Mouse (Mus musculus): ENCODE data around the gene Prune1. TPM values are rescaled to one million over a fixed set of nuclear protein-coding genes. Genes with fewer than 3 reads are reported as not detected.

The Prune1 gene
- polyA plus RNA-seq, 2 experiments = 21.8 to 31.5 TPM

GRCm38 (mm10) chr3:95319701-95320625 lies 38.1 kb upstream of the Prune1 start:
- H3K36me3 ChIP-seq (ENCODE audit: control insufficient read depth, insufficient read depth, low read length) = peaks cover 57% of the 10 kb centered on the region

GRCm38 (mm10) chr3:95319110-95319509 lies 37.2 kb upstream of the Prune1 start:
- Histone ChIP-seq H3K4me1 (ENCODE audit: control insufficient read depth, insufficient read depth, low read length) (peaks cover 23% of the 10 kb centered on the region), H3K36me3 (ENCODE audit: control insufficient read depth, insufficient read depth, low read length) (peaks cover 49% of the 10 kb centered on the region), H3K27me3 (ENCODE audit: control insufficient read depth, insufficient read depth, low read length) (no peaks in the 10 kb centered on the region), H3K9me3 (ENCODE audit: control insufficient read depth, low read length) (no peaks in the 10 kb centered on the region), H3K4me2 (replicated peaks; ENCODE audit: low read depth, low read length, severe bottlenecking) (no peak overlapping the region), H3K27ac (replicated peaks; ENCODE audit: low read depth, low read length) (no peak overlapping the region), H3K4me3 (replicated peaks; ENCODE audit: low read length) (no peak overlapping the region), H3K9ac (ENCODE audit: low read depth, low read length, severe bottlenecking) (no peak overlapping the region)
- TF ChIP-seq POLR2A (IDR thresholded peaks at IDR 0.05; ENCODE audit: borderline replicate concordance, extremely low read depth, insufficient read depth, insufficient read length) = no peak
- 69% methylated on average over 2 of the region's 2 CpGs for WGBS
- ATAC-seq (ENCODE audit: low FRiP score, low read depth) (no peak), DNase-seq (ENCODE audit: low spot score) (no peak)

More at GRCm38 (mm10) chr3:95319701-95320625, 38.1 kb upstream of the Prune1 start:
- H3K9ac ChIP-seq (ENCODE audit: low read depth, low read length, severe bottlenecking) = no peak overlapping the region
- ATAC-seq (ENCODE audit: low FRiP score, low read depth) = no peak
- no peak overlapping the region for H3K4me2 ChIP-seq (replicated peaks; ENCODE audit: low read depth, low read length, severe bottlenecking)
- H3K4me3 ChIP-seq (replicated peaks; ENCODE audit: low read length) = no peak overlapping the region
- H3K27me3 ChIP-seq (ENCODE audit: control insufficient read depth, insufficient read depth, low read length) = no peaks in the 10 kb centered on the region
- DNase-seq (ENCODE audit: low spot score) = no peak
- no peaks in the 10 kb centered on the region for H3K9me3 ChIP-seq (ENCODE audit: control insufficient read depth, low read length)
- H3K4me1 ChIP-seq (ENCODE audit: control insufficient read depth, insufficient read depth, low read length) = peaks cover 23% of the 10 kb centered on the region
- H3K27ac ChIP-seq (replicated peaks; ENCODE audit: low read depth, low read length) = no peak overlapping the region
- 76% methylated on average over 12 of the region's 12 CpGs for WGBS
- TF ChIP-seq POLR2A (IDR thresholded peaks at IDR 0.05; ENCODE audit: borderline replicate concordance, extremely low read depth, insufficient read depth, insufficient read length) = no peak

GRCm38 (mm10) chr3:95318548-95318947 lies 36.7 kb upstream of the Prune1 start:
- Histone ChIP-seq H3K4me1 (ENCODE audit: control insufficient read depth, insufficient read depth, low read length) (peaks cover 23% of the 10 kb centered on the region), H3K36me3 (ENCODE audit: control insufficient read depth, insufficient read depth, low read length) (peaks cover 43% of the 10 kb centered on the region), H3K27me3 (ENCODE audit: control insufficient read depth, insufficient read depth, low read length) (no peaks in the 10 kb centered on the region), H3K4me2 (replicated peaks; ENCODE audit: low read depth, low read length, severe bottlenecking) (no peak overlapping the region), H3K4me3 (replicated peaks; ENCODE audit: low read length) (no peak overlapping the region), H3K27ac (replicated peaks; ENCODE audit: low read depth, low read length) (no peak overlapping the region), H3K9ac (ENCODE audit: low read depth, low read length, severe bottlenecking) (no peak overlapping the region), H3K9me3 (ENCODE audit: control insufficient read depth, low read length) (no peaks in the 10 kb centered on the region)
- DNase-seq (ENCODE audit: low spot score) (no peak), ATAC-seq (ENCODE audit: low FRiP score, low read depth) (no peak)
- no peak for TF ChIP-seq POLR2A (IDR thresholded peaks at IDR 0.05; ENCODE audit: borderline replicate concordance, extremely low read depth, insufficient read depth, insufficient read length)
- 51% methylated on average over 6 of the region's 6 CpGs for WGBS

- H3K4me2 ChIP-seq (replicated peaks; ENCODE audit: low read depth, low read length, severe bottlenecking) = peak overlapping the region; percentile 8
- WGBS = 23% methylated on average over 12 of the region's 12 CpGs
- ATAC-seq (ENCODE audit: low FRiP score, low read depth) (no peak), DNase-seq (ENCODE audit: low spot score) (peak; percentile 50)
- H3K9me3 ChIP-seq (ENCODE audit: control insufficient read depth, low read length) = no peaks in the 10 kb centered on the region
- no peaks in the 10 kb centered on the region for H3K27me3 ChIP-seq (ENCODE audit: control insufficient read depth, insufficient read depth, low read length)
- peaks cover 23% of the 10 kb centered on the region for H3K4me1 ChIP-seq (ENCODE audit: control insufficient read depth, insufficient read depth, low read length)
- H3K36me3 ChIP-seq (ENCODE audit: control insufficient read depth, insufficient read depth, low read length) = peaks cover 33% of the 10 kb centered on the region
- no peak overlapping the region for H3K27ac ChIP-seq (replicated peaks; ENCODE audit: low read depth, low read length)
- TF ChIP-seq POLR2A (IDR thresholded peaks at IDR 0.05; ENCODE audit: borderline replicate concordance, extremely low read depth, insufficient read depth, insufficient read length) = no peak
- H3K4me3 ChIP-seq (replicated peaks; ENCODE audit: low read length) = 0 out of 2 replicates have a peak overlapping the region, but pooled peaks have one; percentile 5
- H3K9ac ChIP-seq (ENCODE audit: low read depth, low read length, severe bottlenecking) = peak overlapping the region; percentile 8; the same call in 1 of the 2 replicates
These were observed 35.7 kb upstream of the Prune1 start for GRCm38 (mm10) chr3:95317414-95318080.

- no peaks in the 10 kb centered on the region for H3K9me3 ChIP-seq (ENCODE audit: control insufficient read depth, low read length)
- H3K4me2 ChIP-seq (replicated peaks; ENCODE audit: low read depth, low read length, severe bottlenecking) = peak overlapping the region; percentile 84
- peak overlapping the region; percentile 94 for H3K4me3 ChIP-seq (replicated peaks; ENCODE audit: low read length)
- H3K27ac ChIP-seq (replicated peaks; ENCODE audit: low read depth, low read length) = peak overlapping the region; percentile 97
- TF ChIP-seq POLR2A (IDR thresholded peaks at IDR 0.05; ENCODE audit: borderline replicate concordance, extremely low read depth, insufficient read depth, insufficient read length) = no peak
- 15% methylated on average over 9 of the region's 9 CpGs for WGBS
- H3K9ac ChIP-seq (ENCODE audit: low read depth, low read length, severe bottlenecking) = peak overlapping the region; percentile 99
- DNase-seq (ENCODE audit: low spot score) (no peak), ATAC-seq (ENCODE audit: low FRiP score, low read depth) (no peak)
- H3K36me3 ChIP-seq (ENCODE audit: control insufficient read depth, insufficient read depth, low read length) = peaks cover 18% of the 10 kb centered on the region
- H3K27me3 ChIP-seq (ENCODE audit: control insufficient read depth, insufficient read depth, low read length) = no peaks in the 10 kb centered on the region
- peaks cover 23% of the 10 kb centered on the region for H3K4me1 ChIP-seq (ENCODE audit: control insufficient read depth, insufficient read depth, low read length)
These were observed 34.1 kb upstream of the Prune1 start for GRCm38 (mm10) chr3:95315844-95316550.

Measured in limb, embryonic 14.5 days (tissue).